8 mouse cellular contexts compared by ENCODE assay signal in genomic region chr17:21649936-21650335, GRCm38 (mm10). TPM values are rescaled to one million over a fixed set of nuclear protein-coding genes. Genes with fewer than 3 reads are reported as not detected.
DNase-seq lines count a peak whose midpoint lies in the region; ATAC-seq lines count a peak whose summit lies in the region.

No protein-coding gene starts in this region.

- peak; percentile 6 for DNase-seq in gastrocnemius, postnatal 10 days
- no peak for DNase-seq in gastrocnemius, adult 8-10 months (ENCODE audit: low spot score in 2 of 2)
- peak; percentile 50 for DNase-seq in ES-CJ7 (ENCODE audit: low read depth, low spot score)
- no peak for DNase-seq in liver, embryonic 11.5 days (ENCODE audit: low spot score)
- DNase-seq in urinary bladder, postnatal 10 days (ENCODE audit: low spot score), result no peak

- no peaks in the 10 kb centered on the region for H3K27me3 ChIP-seq in embryonic facial prominence, embryonic 12.5 days
- H3K27me3 ChIP-seq in hindbrain, embryonic 12.5 days, result no peaks in the 10 kb centered on the region
- H3K27me3 ChIP-seq in liver, embryonic 11.5 days (replicated peaks; ENCODE audit: control insufficient read depth, insufficient read depth, low read length), result no peaks in the 10 kb centered on the region

- ATAC-seq in embryonic facial prominence, embryonic 12.5 days (ENCODE audit: insufficient number of reproducible peaks, insufficient read depth, low FRiP score, low TSS enrichment), result peak; percentile 4; the same call in 1 of the 2 replicates
- ATAC-seq in hindbrain, embryonic 12.5 days (ENCODE audit: low FRiP score), result no peak; the same call in 1 of the 2 replicates
- peak; percentile 43 for ATAC-seq in liver, embryonic 11.5 days (replicated peaks; ENCODE audit: low FRiP score)
- ATAC-seq in monocyte, adult 5-6 weeks (replicated peaks; ENCODE audit: insufficient number of reproducible peaks, low FRiP score, low TSS enrichment, poor library complexity, severe bottlenecking), result peak; percentile 47

- H3K36me3 ChIP-seq in embryonic facial prominence, embryonic 12.5 days, result no peaks in the 10 kb centered on the region
- H3K36me3 ChIP-seq in hindbrain, embryonic 12.5 days, result no peaks in the 10 kb centered on the region
- no peaks in the 10 kb centered on the region for H3K36me3 ChIP-seq in liver, embryonic 11.5 days (ENCODE audit: control insufficient read depth, insufficient read depth, low read length)

- H3K9ac ChIP-seq in embryonic facial prominence, embryonic 12.5 days, result peak overlapping the region; percentile 15; the same call in 1 of the 2 replicates
- peak overlapping the region; percentile 53 for H3K9ac ChIP-seq in hindbrain, embryonic 12.5 days
- H3K9ac ChIP-seq in liver, embryonic 11.5 days (ENCODE audit: low read depth, low read length), result peak overlapping the region; percentile 53

- H3K27ac ChIP-seq in embryonic facial prominence, embryonic 12.5 days, result peak overlapping the region; percentile 69
- H3K27ac ChIP-seq in hindbrain, embryonic 12.5 days, result peak overlapping the region; percentile 73
- H3K27ac ChIP-seq in liver, embryonic 11.5 days (ENCODE audit: low read depth, low read length), result peak overlapping the region; percentile 65; the same call in 1 of the 2 replicates

- 31% methylated on average over 2 of the region's 2 CpGs for WGBS in embryonic facial prominence, embryonic 12.5 days
- WGBS in hindbrain, embryonic 12.5 days, result 34% methylated on average over 2 of the region's 2 CpGs
- WGBS in liver, embryonic 11.5 days, result 19% methylated on average over 2 of the region's 2 CpGs

- H3K4me2 ChIP-seq in embryonic facial prominence, embryonic 12.5 days (replicated peaks), result peak overlapping the region; percentile 43
- H3K4me2 ChIP-seq in hindbrain, embryonic 12.5 days (replicated peaks), result peak overlapping the region; percentile 51
- H3K4me2 ChIP-seq in liver, embryonic 11.5 days, result peak overlapping the region; percentile 62

- H3K4me3 ChIP-seq in embryonic facial prominence, embryonic 12.5 days, result peak overlapping the region; percentile 44
- H3K4me3 ChIP-seq in hindbrain, embryonic 12.5 days, result peak overlapping the region; percentile 45
- H3K4me3 ChIP-seq in liver, embryonic 11.5 days (ENCODE audit: low read depth, low read length), result peak overlapping the region; percentile 52

- H3K4me1 ChIP-seq in embryonic facial prominence, embryonic 12.5 days, result no peaks in the 10 kb centered on the region
- H3K4me1 ChIP-seq in hindbrain, embryonic 12.5 days, result no peaks in the 10 kb centered on the region
- H3K4me1 ChIP-seq in liver, embryonic 11.5 days (replicated peaks; ENCODE audit: control insufficient read depth, insufficient read depth, low read length), result peaks cover 3% of the 10 kb centered on the region; the same call in 1 of the 2 replicates

- H3K9me3 ChIP-seq in embryonic facial prominence, embryonic 12.5 days, result no peaks in the 10 kb centered on the region
- no peaks in the 10 kb centered on the region for H3K9me3 ChIP-seq in hindbrain, embryonic 12.5 days (replicated peaks)
- H3K9me3 ChIP-seq in liver, embryonic 11.5 days (ENCODE audit: control insufficient read depth, low read length), result no peaks in the 10 kb centered on the region

RNA-seq across cellular contexts. Expression of gene Zfp983, which starts 0.5 kb away (rescaled TPM):
- 1 to 10 TPM; 2.0 to 3.3 TPM for total RNA-seq in gastrocnemius, postnatal 10 days (2021)
- 1 to 10 TPM in 3 of 4 experiments, under 1 TPM in 1; 0.88 to 1.5 (median 1.4) TPM for total RNA-seq in gastrocnemius, adult 8-10 months (2022)
- polyA plus RNA-seq in embryonic facial prominence, embryonic 12.5 days (2016; fragmentation: Nextera tagmentation; extraction: Ambion mirVana), result 5.5 and 6.7 TPM in 2 replicates
- polyA plus RNA-seq in hindbrain, embryonic 12.5 days (2016; fragmentation: Nextera tagmentation; extraction: Ambion mirVana), result 9.8 and 10.6 TPM in 2 replicates
- 3.4 and 3.9 TPM in 2 replicates for polyA plus RNA-seq in liver, embryonic 11.5 days (2014; fragmentation: Nextera tagmentation; extraction: Ambion mirVana)
- total RNA-seq in monocyte, adult 5-6 weeks (2017), result 3.7 to 9.5 TPM (median 4.5 TPM) in 3 replicates

RNA-seq across cellular contexts. Expression of gene Gm10226, which starts 41.7 kb away (rescaled TPM):
- total RNA-seq in gastrocnemius, postnatal 10 days (2021), result 1 to 10 TPM in 1 of 2 experiments, not detected in 1; 2.1 TPM
- 1 to 10 TPM in 2 of 4 experiments, not detected in 2; 1.9 to 3.4 TPM for total RNA-seq in gastrocnemius, adult 8-10 months (2022)
- 8.3 and 10.9 TPM in 2 replicates for polyA plus RNA-seq in embryonic facial prominence, embryonic 12.5 days (2016; fragmentation: Nextera tagmentation; extraction: Ambion mirVana)
- polyA plus RNA-seq in hindbrain, embryonic 12.5 days (2016; fragmentation: Nextera tagmentation; extraction: Ambion mirVana), result 16.7 and 18.5 TPM in 2 replicates
- 6.1 and 8.7 TPM in 2 replicates for polyA plus RNA-seq in liver, embryonic 11.5 days (2014; fragmentation: Nextera tagmentation; extraction: Ambion mirVana)
- 23.5 to 31.1 TPM in 2 of 3 replicates, not detected in the other for total RNA-seq in monocyte, adult 5-6 weeks (2017)

RNA-seq across cellular contexts. Expression of gene Zfp760, which starts 57.6 kb away (rescaled TPM):
- 1 to 10 TPM; 1.9 to 3.5 TPM for total RNA-seq in gastrocnemius, postnatal 10 days (2021)
- total RNA-seq in gastrocnemius, adult 8-10 months (2022), result under 1 TPM; 0.51 to 0.91 (median 0.77) TPM
- polyA plus RNA-seq in embryonic facial prominence, embryonic 12.5 days (2016; fragmentation: Nextera tagmentation; extraction: Ambion mirVana), result 17.7 and 20.6 TPM in 2 replicates
- polyA plus RNA-seq in hindbrain, embryonic 12.5 days (2016; fragmentation: Nextera tagmentation; extraction: Ambion mirVana), result 19.0 and 22.1 TPM in 2 replicates
- polyA plus RNA-seq in liver, embryonic 11.5 days (2014; fragmentation: Nextera tagmentation; extraction: Ambion mirVana), result 9.7 and 9.9 TPM in 2 replicates
- total RNA-seq in monocyte, adult 5-6 weeks (2017), result 1.8 to 8.8 TPM (median 5.2 TPM) in 3 replicates

Comparison
In these comparisons a context has a peak if more than half of its experiments do, and no peak if none do; other contexts are left out.
1. DNase-seq: peak in gastrocnemius, postnatal 10 days (single experiment) and ES-CJ7 (single experiment); none in gastrocnemius, adult 8-10 months (0 of 2), liver, embryonic 11.5 days (single experiment) and urinary bladder, postnatal 10 days (single experiment).
2. Peak in every context shown above with its lines, with median percentiles within 50 percentile points of each other: H3K27ac ChIP-seq, H3K4me2 ChIP-seq, H3K4me3 ChIP-seq and H3K9ac ChIP-seq.